Mouse (Mus musculus): ENCODE measurements around the gene Gm27021.

GRCm38 (mm10) chr8:120585521-120585920 is 82.4 kb downstream of the Gm27021 start:
- TF ChIP-seq POLR2A (IDR thresholded peaks at IDR 0.05; ENCODE audit: borderline replicate concordance, extremely low read depth, insufficient read depth, insufficient read length, poor library complexity, severe bottlenecking) (no peak), CTCF (IDR thresholded peaks at IDR 0.05; ENCODE audit: borderline replicate concordance, extremely low read depth, insufficient read depth, insufficient read length) (no peak)
